Mouse (Mus musculus) urinary bladder, postnatal 4 days (tissue): ENCODE results near the gene Nceh1.
A peak's percentile ranks its signal among the peaks of the same experiment; 100 is the strongest.

ENCODE experiments used
- DNase-seq, 2 experiments: peaks; one replicate each; pipeline ENCODE4 v3.0.0; 2021 to 2022; ENCODE audit warnings: low spot score in 2 of 2

The Nceh1 gene

DNA sequence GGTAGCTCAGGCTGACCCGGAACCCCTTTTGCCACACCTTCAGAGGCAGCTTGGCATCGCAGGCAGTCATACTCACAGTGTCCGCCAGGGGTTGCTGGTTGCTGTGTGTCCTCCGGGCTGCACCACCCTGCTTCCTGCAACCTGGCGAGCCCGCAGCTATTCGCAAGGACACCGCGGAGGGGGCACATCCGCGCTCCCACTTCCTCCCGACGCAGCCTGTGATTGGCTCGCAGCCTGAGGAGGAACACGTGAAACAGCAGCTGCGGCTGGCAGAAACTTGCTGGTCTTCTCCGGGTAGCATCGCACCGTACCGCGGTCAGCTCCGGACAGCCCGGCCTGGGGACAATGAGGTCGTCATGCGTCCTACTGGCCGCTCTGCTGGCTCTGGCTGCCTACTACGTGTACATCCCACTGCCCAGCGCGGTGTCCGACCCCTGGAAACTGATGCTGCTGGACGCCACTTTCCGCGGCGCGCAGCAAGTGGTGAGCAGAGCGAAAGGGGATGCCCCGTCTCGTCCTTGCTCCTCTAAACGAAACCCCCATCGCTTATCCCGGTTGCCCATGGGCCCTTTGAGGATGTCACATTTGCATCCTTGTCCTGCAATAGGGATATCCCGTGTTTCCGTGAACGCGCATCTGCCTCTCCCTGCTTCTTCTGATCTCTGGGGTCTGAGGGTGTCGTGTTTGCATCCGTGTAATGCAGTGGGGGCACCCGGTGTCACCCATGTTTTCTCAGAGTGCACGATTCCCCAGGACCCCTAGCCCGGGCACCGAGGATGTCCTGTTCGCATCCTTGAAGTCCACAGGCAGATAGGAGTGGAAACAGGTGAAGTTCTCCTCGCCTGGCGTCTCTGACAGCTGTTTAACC, at the start of gene Nceh1:
Nceh1 (plus strand) TSS at position 233 of the 868 bp plus-strand sequence.
- peak; percentile 89 to 93 for DNase-seq

DNA sequence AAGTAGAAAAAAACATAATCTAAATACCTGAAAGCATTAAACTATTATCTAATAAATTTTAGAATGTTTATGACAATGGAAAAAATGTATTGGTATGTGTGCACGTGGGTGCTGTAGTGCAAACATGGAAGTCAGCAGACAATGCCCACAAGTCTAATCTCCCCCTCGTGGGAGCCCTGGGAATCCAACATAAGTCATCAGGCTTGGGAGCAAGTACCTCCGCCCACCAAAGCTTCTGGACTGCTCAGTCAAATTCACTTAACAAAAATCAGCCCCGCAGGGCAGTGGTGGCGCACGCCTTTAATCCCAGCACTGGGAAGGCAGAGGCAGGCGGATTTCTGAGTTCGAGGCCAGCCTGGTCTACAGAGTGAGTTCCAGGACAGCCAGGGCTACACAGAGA, 42.7 kb upstream of the Nceh1 start:
- no peak for DNase-seq

DNA sequence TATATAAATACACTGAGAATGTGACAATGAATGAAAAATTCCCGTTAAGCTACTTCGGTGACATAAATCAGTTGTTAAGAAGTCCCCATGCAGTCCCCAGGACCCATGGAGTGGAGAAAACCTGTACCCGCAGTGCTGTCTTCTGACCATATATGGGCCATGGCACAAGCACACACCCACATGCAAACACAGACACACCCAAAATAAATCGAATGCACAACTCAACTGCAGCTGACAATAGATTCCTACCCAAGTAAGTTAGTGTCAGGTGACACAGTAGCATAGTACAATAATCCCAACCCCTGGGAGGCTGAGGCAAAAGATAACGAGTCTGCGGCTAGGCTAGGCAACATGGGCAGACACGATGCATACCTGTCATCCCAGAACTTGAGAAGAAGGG, 39.2 kb upstream of the Nceh1 start:
- no peak for DNase-seq

DNA sequence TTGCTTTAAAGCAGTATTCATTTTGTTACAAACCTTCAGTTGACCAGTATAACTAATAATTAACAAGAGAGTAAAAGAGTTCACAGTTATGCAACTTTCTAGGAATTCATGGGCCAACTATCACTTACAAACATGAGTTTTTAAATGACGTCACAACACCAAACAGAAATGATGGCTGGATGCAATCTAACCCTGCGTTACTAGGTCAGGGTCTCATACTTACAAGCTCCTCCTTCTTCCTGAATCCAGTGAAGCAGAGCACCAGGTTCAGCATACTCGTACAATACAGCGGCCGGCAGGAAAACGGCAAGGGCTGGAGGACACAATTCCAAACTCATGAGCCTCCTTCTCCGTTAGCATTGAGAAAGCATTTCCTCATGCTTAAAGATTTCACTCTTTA, 37.0 kb upstream of the Nceh1 start:
- no peak for DNase-seq

GRCm38 (mm10) chr3:27153191-27153671, 29.5 kb upstream of the Nceh1 start:
- no peak for DNase-seq

DNA sequence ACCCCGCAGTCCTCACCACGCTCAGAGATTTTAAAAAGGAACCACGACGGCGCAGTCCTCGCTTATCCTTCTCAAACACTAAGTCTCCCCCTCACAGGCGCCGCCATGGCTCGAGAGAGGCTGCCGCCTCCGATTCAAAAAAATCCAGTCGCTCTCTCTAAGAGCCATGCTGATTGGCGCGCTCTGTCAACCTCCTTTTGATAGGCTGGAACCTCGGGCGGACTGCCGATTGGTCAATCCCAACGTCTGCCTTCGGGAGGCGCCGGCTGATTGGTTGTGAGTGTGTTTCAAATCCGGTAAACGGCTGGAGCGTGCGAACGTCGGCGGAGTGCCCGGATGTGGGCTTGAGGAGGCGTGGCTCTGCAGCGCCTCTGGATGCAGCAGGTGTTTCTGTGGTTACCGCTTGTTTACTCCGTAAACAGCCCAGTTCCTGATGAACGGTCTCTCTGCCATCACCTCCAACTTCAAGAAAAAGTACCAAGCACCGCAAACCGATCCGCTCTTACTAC, 29.0 kb upstream of the Nceh1 start, which contains the start of gene Ect2:
Ect2 (minus strand) TSS at position 178 of the 509 bp plus-strand sequence.
- DNase-seq, result peak; percentile 98 to 99

DNA sequence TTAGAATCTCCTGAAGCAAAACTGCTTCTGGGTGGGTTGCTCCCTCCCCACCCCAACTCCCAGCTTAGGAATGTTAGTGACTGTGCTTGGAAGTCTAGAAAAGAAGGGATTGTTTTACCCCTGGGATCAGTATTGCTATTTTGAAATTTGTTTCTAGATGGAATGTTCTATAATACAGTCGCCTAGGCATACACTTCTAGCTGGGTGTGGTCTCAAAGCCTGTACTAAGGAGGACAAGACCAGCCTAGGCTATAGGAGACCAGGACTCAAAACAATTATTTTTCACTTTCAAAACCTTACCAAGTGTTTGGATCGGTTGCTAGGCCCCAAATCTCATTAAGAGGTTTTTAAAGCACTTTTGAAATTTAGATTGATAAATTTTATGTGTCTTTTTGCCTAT, 28.5 kb upstream of the Nceh1 start:
- no peak for DNase-seq

GRCm38 (mm10) chr3:27155051-27155855, 27.5 kb upstream of the Nceh1 start:
- DNase-seq, result peak in 1 of 2 experiments; percentile 33

DNA sequence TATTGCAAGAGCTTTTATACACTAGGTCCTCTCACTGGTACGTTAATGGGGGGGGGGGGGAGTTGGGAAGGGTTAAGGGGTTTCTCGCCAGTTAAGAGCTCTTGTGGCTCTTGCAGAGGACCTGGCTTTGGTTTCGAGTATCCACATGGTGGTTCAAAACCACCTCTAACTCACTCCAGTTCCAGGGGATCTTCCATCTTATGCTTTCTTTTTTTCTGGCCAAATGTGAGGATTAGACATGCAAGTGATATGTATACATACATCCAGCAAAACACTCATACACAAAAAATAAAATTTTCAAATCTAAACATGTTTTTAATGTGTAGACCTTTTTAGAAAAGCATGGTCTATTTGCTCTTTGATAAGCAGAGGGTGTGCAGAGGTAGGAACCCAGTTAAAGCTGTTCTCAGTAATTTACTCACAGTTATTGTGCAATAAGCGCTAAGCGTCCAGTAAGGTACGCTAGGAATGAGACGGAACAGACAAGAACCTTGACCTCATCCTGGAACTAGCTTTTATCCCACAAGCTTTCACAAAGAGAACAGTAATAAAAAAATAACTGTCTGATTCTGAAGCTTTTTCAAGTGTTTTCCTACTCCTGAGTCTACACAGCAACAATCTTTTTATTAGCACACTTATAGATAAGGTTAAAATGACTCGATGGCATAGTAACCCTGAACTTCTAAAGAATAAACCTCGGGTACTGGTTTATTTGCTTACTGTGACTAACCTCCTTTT, 26.7 kb upstream of the Nceh1 start:
- no peak for DNase-seq

GRCm38 (mm10) chr3:27156594-27156949, 26.2 kb upstream of the Nceh1 start:
- DNase-seq, result no peak

DNA sequence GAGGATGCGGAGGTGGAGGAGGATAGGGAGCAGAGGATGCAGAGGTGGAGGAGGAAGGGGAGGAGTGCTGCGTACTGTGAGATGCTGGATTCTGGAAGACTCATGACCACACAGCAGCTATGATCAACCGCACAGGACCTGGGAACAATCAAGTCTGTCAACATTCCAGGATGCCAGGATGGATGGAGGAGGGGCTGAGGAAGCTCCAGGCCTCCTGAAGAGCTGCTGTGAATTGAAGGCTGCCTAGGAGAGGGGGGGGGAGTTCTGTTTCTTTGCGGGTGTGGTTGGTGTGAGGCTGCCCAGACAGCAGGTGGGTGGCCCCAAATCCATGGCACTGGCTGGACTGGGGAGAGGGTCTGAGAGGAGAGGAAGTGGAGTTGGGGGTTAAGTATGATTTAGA, 23.9 kb upstream of the Nceh1 start:
- DNase-seq, result no peak

GRCm38 (mm10) chr3:27161645-27162409, 20.9 kb upstream of the Nceh1 start:
- DNase-seq, result no peak

DNA sequence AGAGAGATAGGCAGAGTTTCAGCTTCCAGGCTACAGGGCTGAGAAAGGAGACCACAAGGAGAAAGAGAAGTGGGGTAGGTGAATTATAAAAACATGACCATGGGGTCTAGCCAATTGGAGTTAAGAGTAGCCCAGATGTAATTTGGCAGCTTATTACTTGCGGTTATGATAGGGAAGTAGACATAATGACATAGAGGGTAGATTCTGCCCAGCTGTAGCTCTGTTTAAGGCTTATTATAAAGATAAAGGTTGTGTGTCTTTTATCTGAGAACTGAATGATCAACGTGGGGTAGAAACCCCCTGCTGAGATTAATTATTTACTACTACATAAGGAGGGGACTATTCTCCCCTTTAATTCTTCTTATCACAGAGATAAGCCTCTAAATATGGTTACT, 20.4 kb upstream of the Nceh1 start:
- DNase-seq, result no peak

DNA sequence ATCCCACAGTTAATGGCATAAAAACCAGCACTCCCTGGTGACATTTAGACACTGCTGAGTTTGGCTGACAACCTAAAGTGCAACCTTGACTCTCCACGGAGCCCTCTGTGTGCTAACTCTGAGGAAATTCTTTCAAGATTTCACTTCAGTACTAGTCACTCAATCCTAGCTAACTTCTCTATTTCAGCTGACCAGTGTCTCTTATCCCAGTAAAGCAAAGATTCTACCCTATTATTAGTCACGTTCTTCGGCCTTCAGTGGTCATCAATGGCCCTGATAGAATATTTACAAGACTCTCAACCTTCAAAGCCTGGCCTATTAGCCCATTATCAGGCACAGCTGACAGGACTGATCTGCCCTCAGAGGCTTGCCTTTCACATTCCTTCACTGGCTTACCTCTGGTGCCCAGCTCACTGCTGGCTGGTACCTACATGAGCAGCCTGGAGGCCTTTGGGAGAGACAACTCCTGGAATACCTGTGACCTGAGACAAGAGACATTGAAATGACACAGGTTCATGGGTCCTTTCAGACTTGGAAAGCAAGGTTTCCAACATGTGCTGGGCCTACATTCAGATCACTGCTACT, 17.2 kb upstream of the Nceh1 start:
- DNase-seq, result no peak

DNA sequence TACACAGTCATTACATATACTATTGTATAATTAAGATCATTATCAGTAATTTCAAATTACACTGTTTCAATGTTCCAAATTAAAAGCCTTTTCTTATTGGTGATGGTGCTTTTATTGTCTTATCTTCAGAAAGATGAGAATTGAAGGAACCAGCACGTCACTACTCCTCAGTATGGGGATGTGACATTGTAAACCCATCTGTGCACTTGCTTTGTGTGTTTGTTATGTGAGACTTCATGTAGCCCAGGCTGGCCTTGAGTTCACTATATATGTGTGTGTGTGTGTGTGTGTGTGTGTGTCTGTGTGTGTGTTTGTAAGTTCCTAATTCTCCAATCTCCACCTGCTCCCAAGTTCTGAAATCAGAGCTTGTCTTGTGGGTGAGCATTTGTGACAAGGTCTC, 12.5 kb upstream of the Nceh1 start:
- no peak for DNase-seq

- no peak for DNase-seq
These were observed 3.1 kb upstream of the Nceh1 start for GRCm38 (mm10) chr3:27179711-27180110.

GRCm38 (mm10) chr3:27183601-27184175, 923 bp downstream of the Nceh1 start:
- DNase-seq, result no peak

GRCm38 (mm10) chr3:27188386-27188785, 5.6 kb downstream of the Nceh1 start:
- no peak for DNase-seq

DNA sequence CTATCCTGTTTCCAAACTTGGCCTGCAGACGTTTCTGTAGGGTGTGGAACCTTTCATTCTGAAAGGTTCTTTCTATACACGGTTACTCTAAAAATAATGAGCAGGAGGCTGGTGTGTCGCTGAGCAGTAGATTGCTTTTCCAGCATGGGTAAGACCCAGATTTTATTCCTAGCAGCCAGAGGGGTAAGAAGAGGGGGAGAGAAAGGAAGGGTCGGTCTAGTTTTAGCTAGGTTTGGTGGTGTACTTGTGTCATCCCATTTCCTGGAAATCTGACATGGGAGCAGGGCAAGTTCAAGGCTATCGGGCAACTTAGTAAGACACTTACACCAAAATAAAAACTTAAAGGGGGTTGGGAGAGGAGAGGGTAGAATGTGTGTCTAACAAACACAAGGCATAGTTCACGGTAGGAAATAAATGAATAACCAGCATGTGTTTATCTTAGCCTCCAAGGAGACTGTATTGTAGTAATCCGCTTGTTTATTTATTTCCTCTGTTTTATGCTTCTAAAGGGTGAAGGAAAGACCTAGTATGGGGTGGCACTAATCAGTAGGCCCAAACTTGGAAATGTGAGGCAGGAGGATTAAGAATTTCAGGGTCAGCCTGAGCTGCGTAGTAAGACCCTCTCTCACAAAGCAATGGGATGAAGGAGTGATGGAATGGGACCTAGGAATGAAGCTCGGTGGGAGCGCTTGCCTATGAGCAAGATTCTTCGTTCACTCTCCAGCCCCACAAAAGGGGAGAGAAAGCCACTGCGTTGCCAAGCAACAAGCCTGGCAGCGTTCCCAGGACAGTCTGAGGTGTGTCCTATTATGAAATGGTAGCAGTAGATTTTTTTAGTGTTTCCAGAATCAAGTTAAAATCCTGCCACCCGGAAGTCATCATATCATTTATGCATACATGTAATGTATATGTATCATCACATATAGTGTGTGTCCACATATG, 6.8 kb downstream of the Nceh1 start:
- DNase-seq, result peak; percentile 49 to 75
